Mouse (Mus musculus) limb, embryonic 14.5 days (tissue): ENCODE results near the gene Ankmy1. TPM values are rescaled to one million over a fixed set of nuclear protein-coding genes. Genes with fewer than 3 reads are reported as not detected.

Experiments used
- ATAC-seq: fragments of 200-750 bp; cut with Nextera tagmentation; 2 replicates; pipeline ENCODE4 v1.8.0; 2017; ENCODE audit warnings: low read depth, moderate number of reproducible peaks, moderate TSS enrichment; ENCODE audit not compliant: low FRiP score
- DNase-seq: peaks from one replicate; pipeline ENCODE4 v3.0.0-alpha.2; 2015; ENCODE audit warnings: low spot score
- H3K27ac ChIP-seq: fragments of 300-500 bp; sonication (generic); replicated peaks from 2 replicates; pipeline ENCODE4 v1.5.1; 2014; ENCODE audit warnings: low read depth, mild to moderate bottlenecking, low read length, moderate library complexity, mixed read lengths
- H3K27me3 ChIP-seq: fragments of 300-500 bp; sonication (generic); 2 replicates; pipeline ENCODE4 v1.6.1; 2014; ENCODE audit warnings: low read length, mixed read lengths; ENCODE audit not compliant: control insufficient read depth, insufficient read depth
- H3K36me3 ChIP-seq: fragments of 300-500 bp; sonication (generic); 2 replicates; pipeline ENCODE4 v1.6.1; 2014; ENCODE audit warnings: mild to moderate bottlenecking, low read length, moderate library complexity, mixed read lengths; ENCODE audit not compliant: control insufficient read depth, insufficient read depth
- H3K4me1 ChIP-seq: fragments of 300-500 bp; sonication (generic); 2 replicates; pipeline ENCODE4 v1.6.1; 2014; ENCODE audit warnings: antibody characterized with exemption, low read length, mixed read lengths; ENCODE audit not compliant: control insufficient read depth, insufficient read depth
- H3K4me2 ChIP-seq: fragments of 300-500 bp; sonication (generic); replicated peaks from 2 replicates; pipeline ENCODE4 v1.6.1; 2014; ENCODE audit warnings: low read depth, mild to moderate bottlenecking, low read length, moderate library complexity; ENCODE audit not compliant: severe bottlenecking
- H3K4me3 ChIP-seq: fragments of 300-500 bp; sonication (generic); replicated peaks from 2 replicates; pipeline ENCODE4 v1.5.1; 2014; ENCODE audit warnings: low read length
- H3K9ac ChIP-seq: fragments of 300-500 bp; sonication (generic); 2 replicates; pipeline ENCODE4 v1.6.1; 2014; ENCODE audit warnings: mild to moderate bottlenecking, low read depth, low read length, moderate library complexity; ENCODE audit not compliant: severe bottlenecking
- H3K9me3 ChIP-seq: fragments of 300-500 bp; sonication (generic); 2 replicates; pipeline ENCODE4 v1.6.1; 2016; ENCODE audit warnings: low read length; ENCODE audit not compliant: control insufficient read depth
- POLR2A ChIP-seq: fragments of 200-500 bp; IDR thresholded peaks from 2 replicates; pipeline ENCODE4 v1.8.0; 2012; ENCODE audit warnings: inconsistent platforms, mild to moderate bottlenecking, moderate library complexity, borderline replicate concordance; ENCODE audit not compliant: insufficient read depth, insufficient read length; ENCODE audit errors: extremely low read depth
- WGBS: fragments of 180-500 bp; shearing (Covaris S2); extraction: QIAGEN DNeasy Blood & Tissue Kit; methylation state at CpG from one replicate; pipeline ENCODE4 v1.1.7; 2014; 5-methylcytosine and 5-hydroxymethylcytosine counted together
- polyA plus RNA-seq, 2 experiments: library from polyadenylated mRNA; depleted of rRNA in 1 of 2; stranded (reverse) in 1 of 2; unstranded in 1 of 2; fragments of >200 nt; fragmentation: Nextera tagmentation in 1 of 2; extraction: Ambion mirVana in 1 of 2; gene quantifications; 2 replicates each; pipeline versions ENCODE4 v1.2.1 to v1.2.3; 2012 to 2014

The Ankmy1 gene
- polyA plus RNA-seq, 2 experiments = 0.37 to 0.38 TPM

DNA sequence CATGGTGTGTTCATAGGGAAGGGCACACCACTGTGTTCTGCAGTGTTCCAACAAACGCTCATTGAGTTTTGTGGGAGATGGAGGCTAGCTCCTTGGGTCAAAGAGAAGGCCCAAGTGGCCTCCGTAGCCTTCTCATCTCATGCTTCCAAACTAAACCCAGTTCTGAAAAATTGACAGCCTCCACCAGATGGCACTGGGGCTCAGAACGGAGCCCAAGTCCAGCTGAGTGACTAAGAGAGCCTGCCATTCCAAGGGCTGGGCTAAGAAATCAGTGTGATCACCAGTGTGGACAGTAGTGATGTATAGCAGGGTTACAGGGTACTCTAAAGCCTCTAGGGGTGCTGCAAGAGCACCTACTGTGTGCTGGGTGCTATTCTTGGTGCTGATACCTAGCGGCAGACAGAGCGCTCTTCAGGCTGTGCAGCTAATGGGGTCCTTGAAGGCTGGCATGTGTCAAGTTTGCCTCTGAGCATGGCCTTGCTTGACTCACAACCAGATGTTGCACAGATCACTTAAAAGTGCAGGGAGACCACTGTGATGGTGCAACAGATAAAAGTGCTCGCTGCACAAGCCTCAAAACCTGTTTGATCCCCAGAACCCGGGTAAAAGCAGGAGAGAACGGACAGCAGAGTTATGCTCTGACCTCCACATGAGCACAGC lies 62.3 kb downstream of the Ankmy1 start:
- peaks cover 17% of the 10 kb centered on the region for H3K36me3 ChIP-seq
- 81% methylated on average over 8 of the region's 8 CpGs for WGBS
- no peak for TF ChIP-seq POLR2A
- no peak overlapping the region for H3K4me3 ChIP-seq
- H3K27me3 ChIP-seq = no peaks in the 10 kb centered on the region
- no peak for ATAC-seq
- no peak overlapping the region for H3K4me2 ChIP-seq
- DNase-seq = no peak
- no peaks in the 10 kb centered on the region for H3K9me3 ChIP-seq
- no peak overlapping the region for H3K27ac ChIP-seq
- H3K4me1 ChIP-seq = peaks cover 9% of the 10 kb centered on the region; the same call in 1 of the 2 replicates
- no peak overlapping the region for H3K9ac ChIP-seq

DNA sequence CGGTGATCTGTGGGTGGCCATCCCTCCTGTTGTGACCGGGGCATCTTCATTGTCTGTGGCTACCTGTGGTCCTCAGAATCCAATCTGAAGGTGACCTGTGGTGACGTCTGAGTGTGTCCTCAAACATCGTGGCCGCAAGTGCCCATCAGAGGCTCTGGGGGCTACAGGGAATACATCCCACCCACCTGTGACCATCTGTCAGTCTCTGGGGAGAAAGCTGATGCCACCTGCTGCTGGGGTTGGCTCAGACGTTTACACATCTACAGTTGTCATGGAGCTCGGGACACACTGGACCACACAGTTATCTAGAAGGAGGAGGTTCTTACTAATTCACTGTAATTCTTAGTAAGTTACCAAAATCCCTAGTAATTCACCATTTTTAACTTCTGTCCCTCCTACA lies 63.5 kb downstream of the Ankmy1 start:
- ATAC-seq = no peak
- no peak for DNase-seq
- no peak overlapping the region for H3K9ac ChIP-seq
- TF ChIP-seq POLR2A = no peak
- H3K27ac ChIP-seq = no peak overlapping the region
- no peaks in the 10 kb centered on the region for H3K9me3 ChIP-seq
- peaks cover 9% of the 10 kb centered on the region; the same call in 1 of the 2 replicates for H3K4me1 ChIP-seq
- no peaks in the 10 kb centered on the region for H3K27me3 ChIP-seq
- WGBS = 88% methylated on average over 7 of the region's 7 CpGs
- H3K4me2 ChIP-seq = no peak overlapping the region
- peaks cover 14% of the 10 kb centered on the region for H3K36me3 ChIP-seq
- no peak overlapping the region for H3K4me3 ChIP-seq

DNA sequence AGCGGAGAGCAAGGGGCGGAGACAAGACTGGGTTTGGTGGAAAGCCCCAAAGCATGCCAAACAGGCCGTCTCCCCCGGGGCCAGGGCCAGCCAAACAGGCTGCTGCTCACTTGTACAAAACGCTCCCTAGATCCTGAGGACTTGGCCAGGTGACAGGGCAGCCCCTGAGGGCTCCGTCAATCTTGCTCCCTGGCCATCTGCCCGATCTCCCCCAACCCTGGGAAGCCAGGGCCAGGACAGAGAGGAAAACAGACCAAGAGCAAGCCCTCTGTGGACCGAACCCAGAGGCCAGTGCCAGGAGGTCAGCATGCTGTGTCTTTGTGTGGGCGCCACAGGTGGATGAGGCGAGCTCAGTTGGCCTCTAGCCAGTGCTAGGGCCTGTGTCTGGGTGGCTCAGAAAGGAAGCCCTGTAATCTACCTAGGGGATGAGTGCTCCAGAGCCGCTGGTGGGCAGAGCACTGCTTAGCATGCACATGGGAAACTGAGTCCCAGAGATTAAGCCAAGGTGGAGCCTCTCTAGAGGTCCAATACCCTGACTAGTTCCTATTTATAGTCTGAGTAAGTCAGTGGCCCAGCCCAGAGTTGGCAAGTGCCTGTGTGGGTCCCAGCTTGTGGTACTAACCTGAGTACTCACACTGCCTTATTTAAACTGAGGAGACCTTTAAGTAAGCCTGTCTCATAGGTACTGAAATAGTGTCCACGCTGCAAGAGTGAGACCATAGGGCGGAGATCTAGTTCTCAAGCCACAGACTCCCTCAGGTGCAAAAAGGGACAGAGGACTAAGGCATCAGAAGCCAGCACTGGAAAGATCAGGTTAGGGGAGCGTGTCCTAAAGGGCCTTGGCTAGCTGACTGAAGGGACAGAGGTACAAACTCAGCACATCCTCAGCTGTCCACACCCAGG lies 64.5 kb downstream of the Ankmy1 start:
- H3K4me3 ChIP-seq = no peak overlapping the region
- H3K9me3 ChIP-seq = no peaks in the 10 kb centered on the region
- no peak overlapping the region for H3K4me2 ChIP-seq
- no peak overlapping the region for H3K27ac ChIP-seq
- no peak for TF ChIP-seq POLR2A
- DNase-seq (peak; percentile 25), ATAC-seq (no peak)
- 0 out of 2 replicates have a peak, but pooled peaks cover 10% of the 10 kb centered on the region for H3K36me3 ChIP-seq
- no peak overlapping the region for H3K9ac ChIP-seq
- H3K4me1 ChIP-seq = peaks cover 14% of the 10 kb centered on the region
- H3K27me3 ChIP-seq = no peaks in the 10 kb centered on the region
- 70% methylated on average over 14 of the region's 14 CpGs for WGBS

DNA sequence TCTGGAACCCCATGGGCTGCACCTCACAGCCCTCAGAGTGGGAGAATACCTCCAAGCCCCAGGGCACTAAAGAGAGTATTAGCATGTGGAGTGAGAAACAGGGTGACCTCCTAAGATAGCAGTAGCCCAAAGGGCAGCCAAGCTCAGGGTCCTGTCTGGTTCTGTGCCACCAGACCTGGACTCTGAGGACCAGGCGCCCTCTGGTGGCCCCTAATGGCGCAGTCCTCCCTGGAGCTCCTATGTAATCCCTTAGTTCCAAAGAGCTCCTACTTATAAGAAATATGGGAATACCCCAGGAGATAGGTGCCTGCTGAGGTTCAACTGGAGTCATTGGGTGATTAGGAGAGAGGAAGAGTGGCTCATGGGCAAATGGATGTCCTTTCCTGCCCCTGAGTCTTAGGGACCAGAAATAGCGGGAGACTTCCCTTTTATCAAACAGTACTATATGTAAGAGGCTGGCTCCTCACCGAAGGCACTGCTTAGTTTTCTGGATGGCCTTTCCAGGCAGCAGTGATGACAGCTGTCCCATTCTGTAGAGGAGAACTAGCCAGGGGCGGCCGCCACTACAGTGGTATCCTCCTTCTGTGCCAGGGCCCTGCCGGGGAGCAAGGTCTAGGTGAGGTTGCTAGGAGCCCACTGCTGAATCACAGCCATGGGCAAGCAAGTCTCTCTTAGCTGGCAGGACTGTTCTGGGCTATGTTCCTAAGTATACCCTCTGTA lies 68.6 kb downstream of the Ankmy1 start:
- H3K4me1 ChIP-seq = peaks cover 22% of the 10 kb centered on the region
- H3K9ac ChIP-seq = no peak overlapping the region
- 0 out of 2 replicates have a peak overlapping the region, but pooled peaks have one; percentile 71 for H3K4me2 ChIP-seq
- ATAC-seq (no peak), DNase-seq (peak; percentile 84)
- H3K27me3 ChIP-seq = no peaks in the 10 kb centered on the region
- H3K27ac ChIP-seq = no peak overlapping the region
- 0 out of 2 replicates have a peak, but pooled peaks cover 8% of the 10 kb centered on the region for H3K36me3 ChIP-seq
- H3K9me3 ChIP-seq = no peaks in the 10 kb centered on the region
- no peak overlapping the region for H3K4me3 ChIP-seq
- WGBS = 68% methylated on average over 7 of the region's 7 CpGs
- TF ChIP-seq POLR2A = no peak
